Mouse (Mus musculus): ENCODE measurements around the gene 2410141K09Rik. TPM values are rescaled to one million over a fixed set of nuclear protein-coding genes. Genes with fewer than 3 reads are reported as not detected.

The 2410141K09Rik gene
- polyA plus RNA-seq (2014; fragmentation: Illumina TruSeq; extraction: RNeasy Lipid Tissue Mini Kit (QIAGEN cat#74804); ENCODE audit: low read depth, low replicate concordance): not detected

DNA sequence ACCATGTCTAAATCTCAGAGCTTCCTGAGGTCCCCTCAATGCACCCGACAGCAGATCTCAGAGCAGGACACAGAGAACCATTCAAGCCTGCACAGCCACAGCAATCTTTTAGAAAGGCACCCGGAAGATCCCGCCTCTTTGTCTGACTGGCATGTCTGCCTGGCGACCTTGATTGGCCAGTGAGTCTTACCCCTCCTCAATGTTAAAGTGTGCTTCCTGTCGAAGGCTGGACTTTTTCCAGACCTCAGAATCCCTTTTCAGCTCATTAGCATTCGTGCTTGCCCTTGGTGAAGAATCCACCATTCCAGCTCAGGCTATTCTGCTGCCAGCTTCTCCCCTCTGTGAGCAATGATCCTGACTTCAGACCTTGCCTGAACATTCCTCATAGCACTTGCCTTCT is at the start of gene 2410141K09Rik:
2410141K09Rik (minus strand) TSS at position 101 of the 400 bp plus-strand sequence.

Other genes with a start within 250 kb of the 2410141K09Rik start
- not detected for gene Gm10772, start 213.5 kb downstream of the 2410141K09Rik start, polyA plus RNA-seq (2014; fragmentation: Illumina TruSeq; extraction: RNeasy Lipid Tissue Mini Kit (QIAGEN cat#74804); ENCODE audit: low read depth, low replicate concordance)

All from adipose tissue, adult 10 weeks (tissue).